Mouse (Mus musculus): ENCODE measurements around the gene Sec63.

DNA sequence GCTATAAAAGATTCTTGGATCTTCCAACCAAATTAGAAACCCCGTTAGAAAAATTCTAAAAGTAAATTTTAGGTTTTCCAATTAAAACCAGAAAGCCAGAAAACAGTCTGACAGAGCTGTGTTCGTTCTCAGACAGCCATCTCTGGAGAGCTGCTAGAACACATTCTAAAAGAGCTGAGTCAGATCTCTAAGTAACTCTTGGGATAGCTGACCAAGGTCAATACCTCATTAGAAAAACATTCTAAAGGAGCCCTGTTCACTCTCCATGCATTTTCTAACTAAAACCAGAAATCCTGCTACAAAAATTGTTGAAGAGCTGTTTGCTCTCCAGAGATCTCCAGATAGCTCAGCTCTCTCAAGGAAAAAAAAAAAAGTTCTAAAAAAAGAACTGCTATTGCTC, 31.7 kb upstream of the Sec63 start:
- TF ChIP-seq POLR2A (IDR thresholded peaks at IDR 0.05; ENCODE audit: low read depth, low read length) (no peak), CTCF (conservative IDR thresholded peaks at IDR 0.05; ENCODE audit: insufficient read depth, insufficient read length, low read depth, low read length) (no peak)

Data from kidney, adult 2 months (tissue).